Mouse (Mus musculus): ENCODE data around the gene Lmo4.

Lmo4 gene

GRCm38 (mm10) chr3:144151001-144151400 lies 54.0 kb downstream of the Lmo4 start:
- no peak for DNase-seq (ENCODE audit: extremely low read depth, low read depth)

GRCm38 (mm10) chr3:144148234-144148633 lies 56.8 kb downstream of the Lmo4 start:
- no peak for DNase-seq (ENCODE audit: extremely low read depth, low read depth)

GRCm38 (mm10) chr3:144147244-144147643 lies 57.8 kb downstream of the Lmo4 start:
- no peak for DNase-seq (ENCODE audit: extremely low read depth, low read depth)

- DNase-seq (ENCODE audit: extremely low read depth, low read depth) = no peak
These were observed 61.0 kb downstream of the Lmo4 start for GRCm38 (mm10) chr3:144144066-144144465.

GRCm38 (mm10) chr3:144142939-144143338 lies 62.1 kb downstream of the Lmo4 start:
- no peak for DNase-seq (ENCODE audit: extremely low read depth, low read depth)

GRCm38 (mm10) chr3:144141786-144142185 lies 63.2 kb downstream of the Lmo4 start:
- DNase-seq (ENCODE audit: extremely low read depth, low read depth) = no peak

- DNase-seq (ENCODE audit: extremely low read depth, low read depth) = no peak
These were observed 64.2 kb downstream of the Lmo4 start for GRCm38 (mm10) chr3:144140816-144141215.

GRCm38 (mm10) chr3:144138659-144139058 lies 66.4 kb downstream of the Lmo4 start:
- no peak for DNase-seq (ENCODE audit: extremely low read depth, low read depth)

Data from MEL-GATA-1-ER (cell line).